Mouse (Mus musculus) hindbrain, embryonic 14.5 days (tissue): ENCODE data around the gene Arpc1b. TPM values are rescaled to one million over a fixed set of nuclear protein-coding genes. Genes with fewer than 3 reads are reported as not detected.
"Not testable (repeated sequence)": the region's sequence is repeated elsewhere in the genome, so short reads cannot be mapped to it uniquely, and the experiment has no call there.

Experiments
- ATAC-seq: fragments of 200-750 bp; cut with Nextera tagmentation; 2 replicates; pipeline ENCODE4 v1.8.0; 2017; ENCODE audit warnings: moderate number of reproducible peaks, mild to moderate bottlenecking, moderate TSS enrichment, moderate library complexity; ENCODE audit not compliant: low FRiP score
- DNase-seq: peaks from one replicate; pipeline ENCODE4 v3.0.0-alpha.2; 2015; ENCODE audit warnings: low spot score
- H3K27ac ChIP-seq: fragments of 300-500 bp; sonication (generic); 2 replicates; pipeline ENCODE4 v1.5.1; 2014; ENCODE audit warnings: mild to moderate bottlenecking, moderate library complexity
- H3K27me3 ChIP-seq: fragments of 300-500 bp; sonication (generic); 2 replicates; pipeline ENCODE4 v1.6.1; 2014; ENCODE audit warnings: mild to moderate bottlenecking, low read length, mixed read lengths; ENCODE audit not compliant: control insufficient read depth, insufficient read depth
- H3K36me3 ChIP-seq: fragments of 300-500 bp; sonication (generic); replicated peaks from 2 replicates; pipeline ENCODE4 v1.6.1; 2014; ENCODE audit not compliant: control insufficient read depth, insufficient read depth
- H3K4me1 ChIP-seq: fragments of 300-500 bp; sonication (generic); replicated peaks from 2 replicates; pipeline ENCODE4 v1.6.1; 2014; ENCODE audit warnings: antibody characterized with exemption, low read length, mixed read lengths; ENCODE audit not compliant: control insufficient read depth, insufficient read depth
- H3K4me2 ChIP-seq: fragments of 300-500 bp; sonication (generic); replicated peaks from 2 replicates; pipeline ENCODE4 v1.6.1; 2014; ENCODE audit warnings: mild to moderate bottlenecking, moderate library complexity
- H3K4me3 ChIP-seq: fragments of 300-500 bp; sonication (generic); replicated peaks from 2 replicates; pipeline ENCODE4 v1.5.1; 2014; ENCODE audit warnings: mild to moderate bottlenecking, low read length
- H3K9ac ChIP-seq: fragments of 300-500 bp; sonication (generic); 2 replicates; pipeline ENCODE4 v1.6.1; 2014
- H3K9me3 ChIP-seq: fragments of 300-500 bp; sonication (generic); 2 replicates; pipeline ENCODE4 v1.6.1; 2016; ENCODE audit warnings: low read length; ENCODE audit not compliant: control insufficient read depth
- WGBS: fragments of 180-500 bp; shearing (Covaris S2); extraction: QIAGEN DNeasy Blood & Tissue Kit; methylation state at CpG from one replicate; pipeline ENCODE4 v1.1.7; 2014; 5-methylcytosine and 5-hydroxymethylcytosine counted together
- polyA plus RNA-seq: library from polyadenylated mRNA; unstranded; fragments of >200 nt; fragmentation: Nextera tagmentation; extraction: Ambion mirVana; gene quantifications from 2 replicates; pipeline ENCODE4 v1.2.1, GENCODE M21; 2014

Gene Arpc1b
- polyA plus RNA-seq, 1 experiment from 2014 or later: 51.8 TPM

- no peaks in the 10 kb centered on the region for H3K9me3 ChIP-seq
- H3K27me3 ChIP-seq: no peaks in the 10 kb centered on the region
- peaks cover 14% of the 10 kb centered on the region for H3K4me1 ChIP-seq
- H3K4me2 ChIP-seq: peak overlapping the region; percentile 89
- ATAC-seq: no peak
- no peak for DNase-seq
- peaks cover 8% of the 10 kb centered on the region; the same call in 1 of the 2 replicates for H3K36me3 ChIP-seq
- 90% methylated on average over 2 of the region's 2 CpGs for WGBS
- H3K4me3 ChIP-seq: peak overlapping the region; percentile 82
- H3K9ac ChIP-seq: peak overlapping the region; percentile 92
- H3K27ac ChIP-seq: no peak overlapping the region
Observed at GRCm38 (mm10) chr5:145084822-145085221, 29.2 kb upstream of the Arpc1b start.

GRCm38 (mm10) chr5:145088186-145088585 is 25.8 kb upstream of the Arpc1b start:
- H3K27ac ChIP-seq: no peak overlapping the region
- H3K4me3 ChIP-seq: no peak overlapping the region
- ATAC-seq (no peak), DNase-seq (no peak)
- no peaks in the 10 kb centered on the region for H3K9me3 ChIP-seq
- H3K4me2 ChIP-seq: no peak overlapping the region
- H3K4me1 ChIP-seq: peaks cover 14% of the 10 kb centered on the region
- H3K27me3 ChIP-seq: no peaks in the 10 kb centered on the region
- 98% methylated on average over 2 of the region's 2 CpGs for WGBS
- no peak overlapping the region for H3K9ac ChIP-seq
- H3K36me3 ChIP-seq: peaks cover 29% of the 10 kb centered on the region

- DNase-seq (no peak), ATAC-seq (no peak)
- no peaks in the 10 kb centered on the region for H3K9me3 ChIP-seq
- no peak overlapping the region for H3K27ac ChIP-seq
- H3K27me3 ChIP-seq: no peaks in the 10 kb centered on the region
- H3K4me3 ChIP-seq: no peak overlapping the region
- H3K9ac ChIP-seq: no peak overlapping the region
- 95% methylated on average over 3 of the region's 3 CpGs for WGBS
- peaks cover 45% of the 10 kb centered on the region for H3K36me3 ChIP-seq
- peaks cover 7% of the 10 kb centered on the region; the same call in 1 of the 2 replicates for H3K4me1 ChIP-seq
- no peak overlapping the region for H3K4me2 ChIP-seq
Observed at GRCm38 (mm10) chr5:145089878-145090277, 24.1 kb upstream of the Arpc1b start.

- H3K27me3 ChIP-seq: no peaks in the 10 kb centered on the region
- no peak overlapping the region for H3K4me2 ChIP-seq
- DNase-seq (no peak), ATAC-seq (no peak)
- WGBS: 96% methylated on average over 4 of the region's 4 CpGs
- no peaks in the 10 kb centered on the region for H3K4me1 ChIP-seq
- peaks cover 98% of the 10 kb centered on the region for H3K36me3 ChIP-seq
- H3K9me3 ChIP-seq: no peaks in the 10 kb centered on the region
- H3K9ac ChIP-seq: no peak overlapping the region
- H3K27ac ChIP-seq: no peak overlapping the region
- H3K4me3 ChIP-seq: no peak overlapping the region
Observed at GRCm38 (mm10) chr5:145096195-145096594, 17.8 kb upstream of the Arpc1b start.

DNA sequence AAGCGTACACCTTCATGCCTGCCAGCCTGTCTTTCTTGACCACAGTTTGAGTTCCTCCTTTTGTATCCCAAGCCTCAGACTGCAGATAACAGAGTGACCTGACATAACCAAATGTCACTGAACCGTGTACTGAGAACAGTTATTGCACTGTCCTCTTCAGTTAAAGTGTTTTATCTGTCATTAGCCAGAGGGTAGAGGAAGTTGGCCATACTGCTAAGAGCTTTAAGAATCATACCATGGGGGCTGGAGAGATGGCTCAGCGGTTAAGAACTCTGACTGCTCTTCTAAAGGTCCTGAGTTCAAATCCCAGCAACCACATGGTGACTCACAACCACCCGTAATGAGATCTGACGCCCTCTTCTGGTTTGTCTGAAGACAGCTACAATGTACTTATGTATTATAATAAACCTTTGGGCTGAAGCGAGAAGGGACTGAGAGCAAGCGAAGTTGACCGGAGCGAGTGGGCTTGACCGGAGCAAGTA is 15.6 kb upstream of the Arpc1b start:
- Histone ChIP-seq H3K36me3 (peaks cover 99% of the 10 kb centered on the region), H3K27me3 (no peaks in the 10 kb centered on the region), H3K27ac (no peak overlapping the region), H3K4me1 (no peaks in the 10 kb centered on the region), H3K9me3 (no peaks in the 10 kb centered on the region), H3K4me2 (no peak overlapping the region), H3K4me3 (no peak overlapping the region), H3K9ac (no peak overlapping the region)
- ATAC-seq (no peak), DNase-seq (no peak)
- WGBS: 96% methylated on average over 10 of the region's 10 CpGs

- 96% methylated on average over 9 of the region's 9 CpGs for WGBS
- no peaks in the 10 kb centered on the region for H3K4me1 ChIP-seq
- DNase-seq: no peak
- no peaks in the 10 kb centered on the region for H3K27me3 ChIP-seq
- H3K4me2 ChIP-seq: no peak overlapping the region
- peaks cover 99% of the 10 kb centered on the region for H3K36me3 ChIP-seq
- no peaks in the 10 kb centered on the region for H3K9me3 ChIP-seq
- no peak overlapping the region for H3K27ac ChIP-seq
- H3K9ac ChIP-seq: no peak overlapping the region
- ATAC-seq: no peak
- no peak overlapping the region for H3K4me3 ChIP-seq
Observed at GRCm38 (mm10) chr5:145100960-145101359, 13.1 kb upstream of the Arpc1b start.

DNA sequence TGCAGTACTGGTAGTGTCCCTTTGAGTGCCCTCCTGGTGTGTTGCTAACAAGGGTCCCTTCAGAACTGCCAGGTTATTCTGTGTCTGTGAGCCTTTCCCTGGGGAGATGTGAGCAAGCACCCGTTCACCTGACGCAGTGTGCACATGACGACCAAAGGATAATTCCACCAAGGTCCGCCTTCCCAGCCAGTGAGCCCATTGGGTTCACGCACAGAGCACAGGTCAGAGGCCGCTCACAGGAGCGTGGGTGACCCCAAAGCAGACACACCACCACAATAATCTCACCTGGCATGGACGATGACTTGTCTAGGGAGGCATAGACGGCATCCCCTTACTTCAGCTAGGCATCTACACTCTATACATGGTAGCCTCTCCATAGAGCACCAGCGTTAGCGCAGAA is 12.6 kb upstream of the Arpc1b start:
- not testable (repeated sequence) for ATAC-seq, H3K4me1 ChIP-seq, H3K9me3 ChIP-seq, H3K27me3 ChIP-seq, H3K27ac ChIP-seq, H3K9ac ChIP-seq, DNase-seq, H3K4me3 ChIP-seq, H3K4me2 ChIP-seq
- 97% methylated on average over 11 of the region's 11 CpGs for WGBS
- H3K36me3 ChIP-seq: peaks cover 99% of the 10 kb centered on the region

DNA sequence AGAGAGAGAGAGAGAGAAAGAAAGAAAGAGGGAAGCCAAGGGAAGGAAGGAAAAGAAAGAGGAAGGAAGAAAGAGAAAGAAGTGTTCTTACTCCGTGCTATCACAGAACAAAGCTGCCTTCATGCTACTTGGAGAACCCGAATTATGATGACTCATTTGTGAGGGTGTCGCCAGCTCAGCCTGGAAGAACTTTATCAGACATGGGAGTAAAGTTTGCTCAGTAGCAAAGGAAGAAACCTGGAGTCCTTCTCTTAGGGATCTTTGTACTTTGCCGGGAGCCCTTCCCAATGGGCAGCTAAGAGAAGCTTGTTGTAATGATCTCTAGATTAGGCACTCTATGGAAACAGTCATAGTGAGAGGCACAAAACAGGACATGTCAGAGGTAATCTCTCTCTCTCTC is 11.3 kb upstream of the Arpc1b start:
- 96% methylated on average over 4 of the region's 4 CpGs for WGBS
- no peak overlapping the region for H3K4me2 ChIP-seq

DNA sequence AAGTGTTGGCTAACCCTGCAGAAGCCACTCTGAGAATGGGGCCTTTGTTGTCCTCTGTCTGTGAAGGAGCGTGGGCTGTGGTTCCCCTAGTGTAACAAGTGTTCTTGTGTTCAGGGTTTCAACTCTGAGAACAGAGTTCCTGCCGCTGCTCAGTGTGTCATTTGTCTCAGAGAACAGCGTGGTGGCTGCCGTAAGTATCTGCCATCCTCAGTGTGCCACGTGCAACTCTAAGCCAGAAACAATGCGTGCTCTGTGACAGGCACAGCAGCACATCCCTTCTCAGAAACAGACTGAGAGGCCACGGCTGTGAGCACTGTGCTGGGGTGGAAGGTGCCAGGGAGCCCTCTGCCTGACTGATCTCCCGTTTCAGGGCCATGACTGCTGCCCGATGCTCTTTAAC is 9.7 kb upstream of the Arpc1b start:
- Histone ChIP-seq H3K9ac (no peak overlapping the region), H3K27me3 (no peaks in the 10 kb centered on the region), H3K27ac (no peak overlapping the region), H3K36me3 (peaks cover 98% of the 10 kb centered on the region), H3K9me3 (no peaks in the 10 kb centered on the region), H3K4me2 (no peak overlapping the region), H3K4me3 (no peak overlapping the region), H3K4me1 (no peaks in the 10 kb centered on the region)
- ATAC-seq (peak; percentile 37; the same call in 1 of the 2 replicates), DNase-seq (no peak)
- 74% methylated on average over 9 of the region's 9 CpGs for WGBS

More for the DNA sequence above, 11.3 kb upstream of the Arpc1b start:
- Histone ChIP-seq H3K9me3 (no peaks in the 10 kb centered on the region), H3K4me1 (no peaks in the 10 kb centered on the region), H3K27ac (no peak overlapping the region), H3K27me3 (no peaks in the 10 kb centered on the region), H3K9ac (no peak overlapping the region), H3K4me3 (no peak overlapping the region), H3K36me3 (peaks cover 99% of the 10 kb centered on the region)
- DNase-seq (no peak), ATAC-seq (no peak)

DNA sequence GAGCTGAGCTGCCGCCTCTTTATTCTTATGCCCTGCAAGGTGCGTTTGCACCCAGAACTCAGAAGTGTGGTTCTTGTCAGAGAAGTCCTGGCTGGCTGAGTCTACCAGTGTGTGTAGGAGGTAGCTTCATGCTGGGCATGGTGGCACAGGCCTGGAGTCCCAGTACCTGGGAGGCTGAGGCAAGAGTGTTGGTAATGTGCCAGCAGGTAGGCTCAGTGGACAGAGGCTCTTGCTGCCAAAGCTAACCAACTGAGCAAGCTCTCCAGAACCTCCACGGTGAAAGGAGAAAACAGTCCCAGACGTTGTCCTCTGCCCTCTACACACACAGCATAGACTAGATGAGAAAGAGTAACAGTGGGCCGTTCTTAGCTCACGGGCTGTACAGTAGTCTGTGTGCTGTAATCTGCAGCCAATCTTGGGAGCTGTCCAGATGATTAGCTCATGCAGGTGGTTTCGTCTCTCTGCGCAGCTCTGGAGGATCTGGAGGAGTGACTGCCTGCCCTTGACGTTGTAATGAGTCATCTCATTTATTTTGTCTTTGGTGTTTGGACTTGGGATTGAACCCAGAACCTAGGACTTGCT is 8.2 kb upstream of the Arpc1b start:
- Histone ChIP-seq H3K9me3 (no peaks in the 10 kb centered on the region), H3K27ac (no peak overlapping the region), H3K9ac (no peak overlapping the region), H3K4me1 (no peaks in the 10 kb centered on the region), H3K36me3 (peaks cover 98% of the 10 kb centered on the region), H3K4me2 (no peak overlapping the region), H3K4me3 (no peak overlapping the region), H3K27me3 (no peaks in the 10 kb centered on the region)
- ATAC-seq: no peak
- no peak for DNase-seq
- WGBS: 96% methylated on average over 9 of the region's 9 CpGs
